ENCODE assay signal across 8 mouse cellular contexts in genomic region chr19:32749425-32749824, GRCm38 (mm10). TPM values are rescaled to one million over a fixed set of nuclear protein-coding genes. Genes with fewer than 3 reads are reported as not detected.
A peak's percentile ranks its signal among the peaks of the same experiment; 100 is the strongest.
DNase-seq lines count a peak whose midpoint lies in the region; TF ChIP-seq lines count a peak whose summit lies in the region.

No protein-coding gene starts in this region.

- no peak overlapping the region for H3K27ac ChIP-seq in heart, embryonic 10.5 days
- H3K27ac ChIP-seq in spleen, adult 2 months (ENCODE audit: insufficient read depth, low read length), result no peak overlapping the region

- peaks cover 9% of the 10 kb centered on the region for H3K27me3 ChIP-seq in heart, embryonic 10.5 days (ENCODE audit: insufficient read depth, poor library complexity, severe bottlenecking)
- H3K27me3 ChIP-seq in spleen, adult 2 months (ENCODE audit: control insufficient read depth, insufficient read depth, low read length), result no peaks in the 10 kb centered on the region

- DNase-seq in heart, postnatal 36 days, result peak; percentile 32 to 39
- no peak for DNase-seq in heart, embryonic 10.5 days (ENCODE audit: low spot score)
- peak in 1 of 2 experiments; percentile 39 for DNase-seq in spleen, adult 2 months (ENCODE audit: low read depth in 1 of 2, low spot score in 2 of 2)
- DNase-seq in spleen, adult 12 weeks (ENCODE audit: low spot score), result no peak
- DNase-seq in embryo, embryonic 9.5 days (ENCODE audit: extremely low spot score), result peak; percentile 43
- no peak for DNase-seq in lung, adult 2 months
- peak; percentile 64 for DNase-seq in testis, postnatal 10 days (ENCODE audit: low spot score)
- DNase-seq in cerebellum, adult 11-12 months, result no peak

- no peak overlapping the region for H3K4me3 ChIP-seq in heart, embryonic 10.5 days
- no peak overlapping the region for H3K4me3 ChIP-seq in spleen, adult 2 months (ENCODE audit: extremely low read depth, insufficient read depth, insufficient read length)
- H3K4me3 ChIP-seq in lung, adult 2 months (replicated peaks; ENCODE audit: extremely low read depth, low read depth, low read length), result no peak overlapping the region

- TF ChIP-seq CTCF in spleen, adult 2 months (IDR thresholded peaks at IDR 0.05; ENCODE audit: extremely low read depth, insufficient read depth, insufficient read length, insufficient replicate concordance), result peak; percentile 40; the same call in 1 of the 2 replicates
- peak; percentile 67 for TF ChIP-seq CTCF in lung, adult 2 months (IDR thresholded peaks at IDR 0.05; ENCODE audit: insufficient read depth, low read length)

- H3K36me3 ChIP-seq in heart, embryonic 10.5 days, result no peaks in the 10 kb centered on the region
- H3K36me3 ChIP-seq in spleen, adult 2 months (ENCODE audit: control insufficient read depth, insufficient read depth, low read length), result no peaks in the 10 kb centered on the region

- TF ChIP-seq POLR2A in spleen, adult 2 months (IDR thresholded peaks at IDR 0.05; ENCODE audit: low read depth, low read length), result no peak
- no peak for TF ChIP-seq POLR2A in lung, adult 2 months (IDR thresholded peaks at IDR 0.05; ENCODE audit: borderline replicate concordance, extremely low read depth, low read depth, low read length)

- peaks cover 2% of the 10 kb centered on the region; the same call in 1 of the 2 replicates for H3K4me1 ChIP-seq in heart, embryonic 10.5 days
- no peaks in the 10 kb centered on the region for H3K4me1 ChIP-seq in spleen, adult 2 months (ENCODE audit: control insufficient read depth, insufficient read depth, insufficient read length)
- no peaks in the 10 kb centered on the region for H3K4me1 ChIP-seq in lung, adult 2 months (ENCODE audit: control insufficient read depth, insufficient read depth, low read length)

- intact Hi-C loops in heart, postnatal 36 days (cut with DNase I), result loop anchor here (1.0 kb wide), 1 partner anchor 478 kb away; no protein-coding TSS in a partner anchor

- H3K9me3 ChIP-seq in heart, embryonic 10.5 days, result no peaks in the 10 kb centered on the region

- WGBS in heart, embryonic 10.5 days, result 15% methylated on average over 6 of the region's 6 CpGs
- WGBS in spleen, adult 2 months, result 26% methylated on average over 6 of the region's 6 CpGs
- WGBS in lung, adult 2 months, result 23% methylated on average over 6 of the region's 6 CpGs

RNA-seq across cellular contexts. Expression of gene Pten, which starts 7.9 kb away (rescaled TPM):
- 10 to 100 TPM; 60.3 to 71.1 TPM for total RNA-seq in heart, postnatal 36 days (2021)
- 4.3 and 5.4 TPM in 2 replicates for polyA plus RNA-seq in heart, embryonic 10.5 days (2016; fragmentation: Nextera tagmentation; extraction: Ambion mirVana)
- polyA plus RNA-seq in spleen, adult 2 months (2012; rRNA removed), result 13.1 and 23.6 TPM in 2 replicates
- 16.8 and 20.2 TPM in 2 replicates for polyA plus RNA-seq in lung, adult 2 months (2012; rRNA removed)

RNA-seq across cellular contexts. Expression of gene Atad1, which starts 9.8 kb away (rescaled TPM):
- 10 to 100 TPM; 78.8 to 91.7 TPM for total RNA-seq in heart, postnatal 36 days (2021)
- 63.4 and 68.1 TPM in 2 replicates for polyA plus RNA-seq in heart, embryonic 10.5 days (2016; fragmentation: Nextera tagmentation; extraction: Ambion mirVana)
- polyA plus RNA-seq in spleen, adult 2 months (2012; rRNA removed), result 3.5 and 5.1 TPM in 2 replicates
- polyA plus RNA-seq in lung, adult 2 months (2012; rRNA removed), result 8.9 and 14.0 TPM in 2 replicates

Comparison
In these comparisons a context has a peak if more than half of its experiments do, and no peak if none do; other contexts are left out.
1. DNase-seq: peak in heart, postnatal 36 days (2 of 2), embryo, embryonic 9.5 days (single experiment) and testis, postnatal 10 days (single experiment); none in heart, embryonic 10.5 days (single experiment), spleen, adult 12 weeks (single experiment), lung, adult 2 months (single experiment) and cerebellum, adult 11-12 months (single experiment).